Mouse (Mus musculus) kidney, postnatal 0 days (tissue): ENCODE data around the gene Kirrel3. TPM values are rescaled to one million over a fixed set of nuclear protein-coding genes. Genes with fewer than 3 reads are reported as not detected.

ENCODE experiments used
- ATAC-seq: fragments of 200-750 bp; cut with Nextera tagmentation; replicated peaks from 2 replicates; pipeline ENCODE4 v1.8.0; 2017; ENCODE audit warnings: low read depth, moderate number of reproducible peaks, moderate TSS enrichment, moderate library complexity; ENCODE audit not compliant: low FRiP score
- DNase-seq: peaks from one replicate; pipeline ENCODE4 v3.0.0-alpha.2; 2016; ENCODE audit warnings: low spot score
- H3K27ac ChIP-seq: fragments of 300-500 bp; sonication (generic); 2 replicates; pipeline ENCODE4 v1.5.1; 2014; ENCODE audit warnings: mild to moderate bottlenecking
- H3K27me3 ChIP-seq: fragments of 300-500 bp; sonication (generic); 2 replicates; pipeline ENCODE4 v1.6.1; 2014; ENCODE audit warnings: low read length, mixed read lengths; ENCODE audit not compliant: insufficient read depth
- H3K36me3 ChIP-seq: fragments of 300-500 bp; sonication (generic); 2 replicates; pipeline ENCODE4 v1.6.1; 2014; ENCODE audit warnings: low read length, mixed read lengths; ENCODE audit not compliant: insufficient read depth
- H3K4me1 ChIP-seq: fragments of 300-500 bp; sonication (generic); replicated peaks from 2 replicates; pipeline ENCODE4 v1.6.1; 2014; ENCODE audit warnings: antibody characterized with exemption, low read length, mixed read lengths; ENCODE audit not compliant: insufficient read depth
- H3K4me2 ChIP-seq: fragments of 300-500 bp; sonication (generic); 2 replicates; pipeline ENCODE4 v1.6.1; 2014; ENCODE audit warnings: mild to moderate bottlenecking, low read length, moderate library complexity, mixed read lengths
- H3K4me3 ChIP-seq: fragments of 300-500 bp; sonication (generic); replicated peaks from 2 replicates; pipeline ENCODE4 v1.5.1; 2014; ENCODE audit warnings: low read depth, low read length
- H3K9ac ChIP-seq: fragments of 300-500 bp; sonication (generic); 2 replicates; pipeline ENCODE4 v1.6.1; 2014; ENCODE audit warnings: low read depth, low read length
- H3K9me3 ChIP-seq: fragments of 300-500 bp; sonication (generic); replicated peaks from 2 replicates; pipeline ENCODE4 v1.6.1; 2016; ENCODE audit warnings: low read length, inconsistent platforms, mixed read lengths
- CTCF ChIP-seq: IDR thresholded peaks from 2 replicates; pipeline ENCODE4 v1.5.1; 2016; ENCODE audit warnings: antibody characterized with exemption, low read depth, mild to moderate bottlenecking, moderate library complexity
- WGBS: fragments of 180-500 bp; shearing (Covaris S2); extraction: QIAGEN DNeasy Blood & Tissue Kit; methylation state at CpG from one replicate; pipeline ENCODE4 v1.1.7; 2014; 5-methylcytosine and 5-hydroxymethylcytosine counted together
- polyA plus RNA-seq: library from polyadenylated mRNA; unstranded; fragments of >200 nt; fragmentation: Nextera tagmentation; extraction: Ambion mirVana; gene quantifications from 2 replicates; pipeline ENCODE4 v1.2.1, GENCODE M21; 2015

Gene Kirrel3
- polyA plus RNA-seq, 1 experiment from 2014 or later, result 0.82 TPM

GRCm38 (mm10) chr9:34887196-34887595 is 401.5 kb downstream of the Kirrel3 start:
- WGBS, result 15% methylated on average over 2 of the region's 2 CpGs
- DNase-seq (no peak), ATAC-seq (no peak)
- Histone ChIP-seq H3K4me3 (no peak overlapping the region), H3K27me3 (no peaks in the 10 kb centered on the region), H3K27ac (no peak overlapping the region), H3K9ac (no peak overlapping the region), H3K36me3 (no peaks in the 10 kb centered on the region), H3K4me2 (no peak overlapping the region), H3K4me1 (no peaks in the 10 kb centered on the region), H3K9me3 (no peaks in the 10 kb centered on the region)
- no peak for TF ChIP-seq CTCF

- no peak for TF ChIP-seq CTCF
- Histone ChIP-seq H3K4me3 (no peak overlapping the region), H3K4me1 (no peaks in the 10 kb centered on the region), H3K4me2 (no peak overlapping the region), H3K27me3 (no peaks in the 10 kb centered on the region), H3K36me3 (no peaks in the 10 kb centered on the region), H3K9me3 (no peaks in the 10 kb centered on the region), H3K9ac (no peak overlapping the region), H3K27ac (no peak overlapping the region)
- 82% methylated on average over 2 of the region's 2 CpGs for WGBS
- no peak for ATAC-seq
- DNase-seq, result no peak
These were observed 402.6 kb downstream of the Kirrel3 start for GRCm38 (mm10) chr9:34888298-34888697.

- WGBS, result 84% methylated on average over 4 of the region's 4 CpGs
- H3K4me2 ChIP-seq, result no peak overlapping the region
- no peak overlapping the region for H3K4me3 ChIP-seq
These were observed 415.5 kb downstream of the Kirrel3 start for GRCm38 (mm10) chr9:34901216-34901615.

GRCm38 (mm10) chr9:34901888-34902287 is 416.2 kb downstream of the Kirrel3 start:
- TF ChIP-seq CTCF, result no peak
- no peaks in the 10 kb centered on the region for H3K36me3 ChIP-seq
- no peak for ATAC-seq
- no peak overlapping the region for H3K9ac ChIP-seq
- no peak overlapping the region for H3K4me3 ChIP-seq
- H3K27me3 ChIP-seq, result no peaks in the 10 kb centered on the region
- WGBS, result 77% methylated on average over 2 of the region's 2 CpGs
- no peak overlapping the region for H3K4me2 ChIP-seq
- H3K9me3 ChIP-seq, result no peaks in the 10 kb centered on the region
- no peak overlapping the region for H3K27ac ChIP-seq
- no peaks in the 10 kb centered on the region for H3K4me1 ChIP-seq
- DNase-seq, result no peak

More at GRCm38 (mm10) chr9:34901216-34901615, 415.5 kb downstream of the Kirrel3 start:
- H3K36me3 ChIP-seq, result no peaks in the 10 kb centered on the region
- no peaks in the 10 kb centered on the region for H3K27me3 ChIP-seq
- no peak for ATAC-seq
- H3K9ac ChIP-seq, result no peak overlapping the region
- no peak for DNase-seq
- no peaks in the 10 kb centered on the region for H3K4me1 ChIP-seq
- H3K27ac ChIP-seq, result no peak overlapping the region
- TF ChIP-seq CTCF, result no peak
- no peaks in the 10 kb centered on the region for H3K9me3 ChIP-seq

- no peak overlapping the region for H3K27ac ChIP-seq
- ATAC-seq (no peak), DNase-seq (no peak)
- H3K9ac ChIP-seq, result no peak overlapping the region
- 88% methylated on average over 6 of the region's 6 CpGs for WGBS
- no peaks in the 10 kb centered on the region for H3K27me3 ChIP-seq
- no peaks in the 10 kb centered on the region for H3K9me3 ChIP-seq
- no peaks in the 10 kb centered on the region for H3K4me1 ChIP-seq
- TF ChIP-seq CTCF, result no peak
- H3K4me2 ChIP-seq, result no peak overlapping the region
- no peaks in the 10 kb centered on the region for H3K36me3 ChIP-seq
- no peak overlapping the region for H3K4me3 ChIP-seq
These were observed 419.5 kb downstream of the Kirrel3 start for GRCm38 (mm10) chr9:34905164-34905563.

- no peak for TF ChIP-seq CTCF
- Histone ChIP-seq H3K4me3 (no peak overlapping the region), H3K27me3 (no peaks in the 10 kb centered on the region), H3K4me2 (no peak overlapping the region), H3K36me3 (no peaks in the 10 kb centered on the region), H3K4me1 (no peaks in the 10 kb centered on the region), H3K27ac (no peak overlapping the region), H3K9ac (no peak overlapping the region), H3K9me3 (no peaks in the 10 kb centered on the region)
- DNase-seq (no peak), ATAC-seq (no peak)
- 68% methylated on average over 3 of the region's 3 CpGs for WGBS
These were observed 422.3 kb downstream of the Kirrel3 start for GRCm38 (mm10) chr9:34908040-34908439.

- Histone ChIP-seq H3K27ac (no peak overlapping the region), H3K4me1 (no peaks in the 10 kb centered on the region), H3K36me3 (no peaks in the 10 kb centered on the region), H3K9me3 (no peaks in the 10 kb centered on the region), H3K9ac (no peak overlapping the region), H3K4me2 (no peak overlapping the region), H3K4me3 (no peak overlapping the region), H3K27me3 (no peaks in the 10 kb centered on the region)
- 82% methylated on average over 7 of the region's 7 CpGs for WGBS
- no peak for TF ChIP-seq CTCF
- no peak for ATAC-seq
- DNase-seq, result no peak
These were observed 426.1 kb downstream of the Kirrel3 start for GRCm38 (mm10) chr9:34911838-34912237.
